Mouse (Mus musculus) stomach, postnatal 0 days (tissue): ENCODE data around the gene Zfp53. TPM values are rescaled to one million over a fixed set of nuclear protein-coding genes. Genes with fewer than 3 reads are reported as not detected.

Source experiments
- ATAC-seq: fragments of 200-750 bp; cut with Nextera tagmentation; 2 replicates; pipeline ENCODE4 v1.8.0; 2017; ENCODE audit not compliant: low FRiP score, low TSS enrichment
- DNase-seq: peaks from one replicate; pipeline ENCODE4 v3.0.0-alpha.2; 2016; ENCODE audit warnings: low spot score
- H3K27ac ChIP-seq: fragments of 300-500 bp; sonication (generic); replicated peaks from 2 replicates; pipeline ENCODE4 v1.5.1; 2014; ENCODE audit warnings: mild to moderate bottlenecking, control low read depth
- H3K27me3 ChIP-seq: fragments of 300-500 bp; sonication (generic); 2 replicates; pipeline ENCODE4 v1.6.1; 2014; ENCODE audit warnings: low read length; ENCODE audit not compliant: control insufficient read depth, insufficient read depth
- H3K36me3 ChIP-seq: fragments of 300-500 bp; sonication (generic); 2 replicates; pipeline ENCODE4 v1.6.1; 2014; ENCODE audit warnings: low read length, mixed read lengths; ENCODE audit not compliant: control insufficient read depth, insufficient read depth
- H3K4me1 ChIP-seq: fragments of 300-500 bp; sonication (generic); replicated peaks from 2 replicates; pipeline ENCODE4 v1.6.1; 2014; ENCODE audit warnings: antibody characterized with exemption; ENCODE audit not compliant: control insufficient read depth, insufficient read depth
- H3K4me2 ChIP-seq: fragments of 300-500 bp; sonication (generic); replicated peaks from 2 replicates; pipeline ENCODE4 v1.6.1; 2014; ENCODE audit warnings: low read depth, mild to moderate bottlenecking, control low read depth, moderate library complexity
- H3K4me3 ChIP-seq: fragments of 300-500 bp; sonication (generic); 2 replicates; pipeline ENCODE4 v1.5.1; 2014; ENCODE audit warnings: low read depth, low read length, control low read depth
- H3K9ac ChIP-seq: fragments of 300-500 bp; sonication (generic); 2 replicates; pipeline ENCODE4 v1.6.1; 2014; ENCODE audit warnings: mild to moderate bottlenecking, low read length, control low read depth, mixed read lengths
- H3K9me3 ChIP-seq: fragments of 300-500 bp; sonication (generic); 2 replicates; pipeline ENCODE4 v1.6.1; 2016; ENCODE audit warnings: low read length; ENCODE audit not compliant: control insufficient read depth
- CTCF ChIP-seq: IDR thresholded peaks from 2 replicates; pipeline ENCODE4 v1.5.1; 2016; ENCODE audit warnings: antibody characterized with exemption, low read depth, mild to moderate bottlenecking, moderate library complexity
- EP300 ChIP-seq: optimal IDR thresholded peaks from 2 replicates; pipeline ENCODE3; 2016; ENCODE audit warnings: antibody characterized with exemption
- WGBS: fragments of 180-500 bp; shearing (Covaris S2); extraction: QIAGEN DNeasy Blood & Tissue Kit; methylation state at CpG from one replicate; pipeline ENCODE4 v1.1.7; 2014; 5-methylcytosine and 5-hydroxymethylcytosine counted together
- polyA plus RNA-seq: library from polyadenylated mRNA; unstranded; fragments of >200 nt; fragmentation: Nextera tagmentation; extraction: Ambion mirVana; gene quantifications from 2 replicates; pipeline ENCODE4 v1.2.1, GENCODE M21; 2015

Gene Zfp53
- polyA plus RNA-seq, 1 experiment from 2014 or later = 9.3 TPM

GRCm38 (mm10) chr17:21516201-21517129 is 27.7 kb downstream of the Zfp53 start:
- TF ChIP-seq EP300 (peak; percentile 77), CTCF (no peak; the same call in 1 of the 2 replicates)
- under 1% methylated on average over 37 of the region's 37 CpGs for WGBS
- H3K4me2 ChIP-seq = peak overlapping the region; percentile 75
- H3K4me1 ChIP-seq = no peaks in the 10 kb centered on the region
- ATAC-seq = peak; percentile 94
- peak; percentile 81 for DNase-seq
- no peaks in the 10 kb centered on the region for H3K9me3 ChIP-seq
- no peaks in the 10 kb centered on the region for H3K27me3 ChIP-seq
- H3K36me3 ChIP-seq = no peaks in the 10 kb centered on the region
- H3K4me3 ChIP-seq = peak overlapping the region; percentile 54
- peak overlapping the region; percentile 95 for H3K27ac ChIP-seq
- H3K9ac ChIP-seq = peak overlapping the region; percentile 73

- no peaks in the 10 kb centered on the region for H3K36me3 ChIP-seq
- ATAC-seq (no peak), DNase-seq (no peak)
- H3K4me2 ChIP-seq = peak overlapping the region; percentile 75
- no peaks in the 10 kb centered on the region for H3K4me1 ChIP-seq
- peak overlapping the region; percentile 95 for H3K27ac ChIP-seq
- peak overlapping the region; percentile 73 for H3K9ac ChIP-seq
- TF ChIP-seq CTCF = no peak
- no peak for TF ChIP-seq EP300
- no peaks in the 10 kb centered on the region for H3K27me3 ChIP-seq
- H3K9me3 ChIP-seq = no peaks in the 10 kb centered on the region
- peak overlapping the region; percentile 54 for H3K4me3 ChIP-seq
- 18% methylated on average over 4 of the region's 4 CpGs for WGBS
Measured at GRCm38 (mm10) chr17:21517130-21517671, 28.4 kb downstream of the Zfp53 start.

DNA sequence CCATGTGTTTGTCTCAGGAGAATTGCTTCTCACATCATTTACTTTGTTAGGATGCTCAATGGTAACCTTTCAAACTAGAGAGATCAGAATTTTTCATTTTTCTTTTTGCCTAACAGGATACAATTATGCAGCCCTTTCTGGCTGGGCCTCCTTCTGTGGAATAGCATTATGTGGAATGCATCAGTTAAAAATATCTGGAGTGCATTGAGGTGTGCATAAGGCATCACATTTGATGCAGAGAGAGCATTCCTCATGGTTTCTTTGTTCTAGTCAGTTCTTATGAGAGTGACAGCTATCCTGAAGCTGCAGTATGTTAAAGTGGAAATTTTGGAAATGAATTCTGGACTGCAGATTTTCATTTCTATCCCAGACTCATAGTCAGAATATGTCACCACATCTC is 37.5 kb downstream of the Zfp53 start:
- H3K4me1 ChIP-seq = no peaks in the 10 kb centered on the region
- H3K27me3 ChIP-seq = no peaks in the 10 kb centered on the region
- H3K27ac ChIP-seq = no peak overlapping the region
- no peaks in the 10 kb centered on the region for H3K36me3 ChIP-seq
- H3K4me3 ChIP-seq = no peak overlapping the region
- no peaks in the 10 kb centered on the region for H3K9me3 ChIP-seq
- no peak overlapping the region for H3K9ac ChIP-seq
- no peak for ATAC-seq
- DNase-seq = no peak
- no peak for TF ChIP-seq CTCF
- no peak for TF ChIP-seq EP300
- no peak overlapping the region for H3K4me2 ChIP-seq

DNA sequence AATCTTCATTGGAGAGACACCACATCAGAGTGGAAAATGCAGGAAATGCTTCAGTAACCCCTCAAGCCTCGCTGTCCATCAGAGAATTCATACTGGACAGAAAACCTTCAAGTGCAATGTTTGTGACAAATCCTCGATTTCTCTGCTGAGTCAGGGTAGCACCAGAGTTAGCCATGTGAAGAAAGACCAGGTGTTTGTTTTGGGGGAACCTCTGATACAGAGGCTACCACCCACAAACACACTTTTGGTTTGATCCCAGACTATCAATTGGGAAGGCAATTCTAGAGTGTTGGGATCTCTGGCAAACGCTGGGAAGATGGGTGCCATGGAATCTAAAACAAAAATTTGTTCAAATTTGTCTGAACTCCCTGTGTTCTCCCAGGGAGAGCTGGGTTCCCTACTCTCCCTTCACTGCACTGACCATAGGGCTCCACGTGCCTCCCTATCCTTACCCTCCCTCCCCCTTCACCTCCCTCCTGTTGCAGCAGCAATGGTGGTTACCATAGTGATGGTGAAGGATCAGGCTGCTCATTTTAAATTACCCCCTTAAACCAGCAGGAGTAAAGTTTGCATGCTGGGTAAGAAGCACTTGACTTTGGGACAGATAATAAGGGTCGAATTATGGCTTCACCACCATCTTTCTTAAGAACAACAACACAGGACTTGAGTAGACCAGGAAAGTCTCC is 42.0 kb downstream of the Zfp53 start:
- no peak for ATAC-seq
- no peak for TF ChIP-seq EP300
- TF ChIP-seq CTCF = no peak
- DNase-seq = no peak

DNA sequence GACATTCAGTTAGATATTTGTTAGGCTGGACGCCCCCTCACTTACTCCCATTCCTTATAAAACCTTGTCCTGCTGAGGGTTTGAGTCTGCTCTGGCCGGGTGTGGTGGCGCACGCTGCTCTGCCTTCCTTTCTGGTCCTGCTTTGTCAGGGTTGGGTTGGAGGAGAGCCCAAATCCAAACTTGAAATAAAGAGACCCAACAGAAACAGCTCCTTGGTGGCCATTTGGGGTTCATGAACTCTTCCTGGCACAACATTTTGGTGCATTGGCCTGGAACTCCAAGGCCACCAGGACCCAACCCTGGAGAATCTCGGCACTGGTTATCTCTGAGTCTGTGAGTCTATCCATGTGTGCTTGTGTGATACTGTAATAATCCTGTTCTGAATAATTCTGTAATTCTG is 42.8 kb downstream of the Zfp53 start:
- H3K27me3 ChIP-seq = no peaks in the 10 kb centered on the region
- ATAC-seq = no peak
- TF ChIP-seq CTCF = no peak
- TF ChIP-seq EP300 = no peak
- 45% methylated on average over 5 of the region's 5 CpGs for WGBS
- H3K9me3 ChIP-seq = no peaks in the 10 kb centered on the region
- no peak for DNase-seq
- no peaks in the 10 kb centered on the region; the same call in 1 of the 2 replicates for H3K4me1 ChIP-seq
- peak overlapping the region; percentile 80 for H3K4me2 ChIP-seq
- peak overlapping the region; percentile 65 for H3K4me3 ChIP-seq
- no peaks in the 10 kb centered on the region for H3K36me3 ChIP-seq
- H3K27ac ChIP-seq = peak overlapping the region; percentile 99
- peak overlapping the region; percentile 99 for H3K9ac ChIP-seq

More for the DNA sequence above, 42.0 kb downstream of the Zfp53 start:
- Histone ChIP-seq H3K4me3 (no peak overlapping the region), H3K4me2 (no peak overlapping the region; the same call in 1 of the 2 replicates), H3K9ac (no peak overlapping the region), H3K27me3 (no peaks in the 10 kb centered on the region), H3K27ac (no peak overlapping the region), H3K9me3 (no peaks in the 10 kb centered on the region), H3K4me1 (no peaks in the 10 kb centered on the region; the same call in 1 of the 2 replicates), H3K36me3 (no peaks in the 10 kb centered on the region)
- 72% methylated on average over 5 of the region's 5 CpGs for WGBS
